In the genomic region with DNA sequence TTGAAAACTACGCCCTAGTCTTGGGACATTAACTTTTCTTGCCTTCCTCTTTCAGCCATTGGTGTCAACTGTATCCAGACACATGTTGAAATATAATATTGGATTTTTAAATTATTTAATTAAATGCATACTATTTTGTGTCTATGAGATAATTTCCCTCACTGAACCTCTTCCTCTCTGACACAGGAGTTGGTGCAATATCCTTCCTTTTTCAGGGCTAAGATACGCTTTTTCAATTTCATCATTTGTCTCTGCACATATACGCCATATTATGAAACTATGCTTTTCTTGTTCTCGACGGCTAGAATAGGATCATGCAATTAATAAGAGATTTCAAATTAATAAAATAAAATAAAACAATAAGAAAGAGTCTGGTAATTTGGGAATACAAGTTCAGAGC, we compare ENCODE assay signal across 16 mouse cellular contexts.
"Had no signal": no experiment of that assay in that cellular context is flagged by ENCODE, and none has a peak within 500 bp of the region (broad histone marks: within the 10 kb centered on the region; RNA-seq: fewer than 3 reads in every experiment).

No protein-coding gene starts in this region.

- ATAC-seq: hindbrain, embryonic 16.5 days; inflammation-experienced regulatory T-cells, adult 6 months; intestine, embryonic 15.5 days; intestine, postnatal 0 days had no signal

- DNase-seq: gastrocnemius, postnatal 14 days; gastrocnemius, postnatal 36 days; heart, adult 18-20 months; heart, postnatal 10 days; heart, postnatal 4 days; kidney, adult 18-20 months; kidney, adult 9 months; kidney, postnatal 14 days; kidney, postnatal 36 days; layer of hippocampus, adult 9-11 months; layer of hippocampus, postnatal 36 days; liver had no signal
